Mouse (Mus musculus) ES-Bruce4 (cell line): ENCODE data around the gene Col1a2. TPM values are rescaled to one million over a fixed set of nuclear protein-coding genes. Genes with fewer than 3 reads are reported as not detected.
A peak's percentile ranks its signal among the peaks of the same experiment; 100 is the strongest.

ENCODE experiments used
- H3K27ac ChIP-seq: 2 replicates; pipeline ENCODE4 v1.5.1; 2012; ENCODE audit warnings: low read length, inconsistent platforms; ENCODE audit not compliant: insufficient read depth
- H3K27me3 ChIP-seq: 2 replicates; pipeline ENCODE4 v1.6.1; 2012; ENCODE audit warnings: mild to moderate bottlenecking, low read length, inconsistent platforms; ENCODE audit not compliant: control insufficient read depth, poor library complexity, insufficient read depth, severe bottlenecking
- H3K36me3 ChIP-seq: 2 replicates; pipeline ENCODE4 v1.6.1; 2012; ENCODE audit warnings: inconsistent platforms, mild to moderate bottlenecking, low read length, moderate library complexity; ENCODE audit not compliant: control insufficient read depth, poor library complexity, insufficient read depth, severe bottlenecking
- H3K4me1 ChIP-seq: one replicate; pipeline ENCODE4 v1.8.1; 2011; ENCODE audit warnings: low read length; ENCODE audit not compliant: control insufficient read depth, insufficient read depth
- H3K4me3 ChIP-seq: 2 replicates; pipeline ENCODE4 v1.5.1; 2011; ENCODE audit warnings: low read depth, mild to moderate bottlenecking, low read length
- H3K9ac ChIP-seq: 2 replicates; pipeline ENCODE4 v1.6.1; 2012; ENCODE audit warnings: low read depth, mild to moderate bottlenecking, inconsistent platforms; ENCODE audit not compliant: poor library complexity, severe bottlenecking
- H3K9me3 ChIP-seq: replicated peaks from 2 replicates; pipeline ENCODE4 v1.6.1; 2012; ENCODE audit warnings: mild to moderate bottlenecking, low read length, inconsistent platforms; ENCODE audit not compliant: control insufficient read depth, poor library complexity, insufficient read depth, severe bottlenecking
- CTCF ChIP-seq: IDR thresholded peaks from one replicate; pipeline ENCODE4 v1.8.1; 2011; ENCODE audit warnings: low read depth, low read length
- EP300 ChIP-seq: IDR thresholded peaks from 2 replicates; pipeline ENCODE4 v1.6.1; 2011; ENCODE audit warnings: low read depth, low read length; ENCODE audit not compliant: insufficient read depth
- POLR2A ChIP-seq: IDR thresholded peaks from one replicate; pipeline ENCODE4 v1.8.1; 2011; ENCODE audit warnings: low read length; ENCODE audit not compliant: insufficient read depth
- polyA plus RNA-seq: library from polyadenylated mRNA; stranded (reverse); fragments of >200 nt; gene quantifications from 2 replicates; pipeline ENCODE4 v1.2.4, GENCODE M21; 2011; ENCODE audit warnings: low read depth; ENCODE audit not compliant: missing spikeins, insufficient read depth, insufficient read length

Col1a2 gene
- polyA plus RNA-seq = 11.5 and 12.2 TPM in 2 replicates

- no peak within 1 kb of the TSS for H3K9ac ChIP-seq
- H3K4me3 ChIP-seq = peak within 1 kb of the TSS; percentile 45
- no peaks in the 10 kb centered on the region for H3K9me3 ChIP-seq
- no peaks in the 10 kb centered on the region; the same call in none of the 2 replicates for H3K27me3 ChIP-seq
- no peak within 1 kb of the TSS for H3K27ac ChIP-seq
- H3K4me1 ChIP-seq = no peaks in the 10 kb centered on the region
- TF ChIP-seq EP300 = no peak
- no peaks in the 10 kb centered on the region for H3K36me3 ChIP-seq
Measured at GRCm38 (mm10) chr6:4504603-4505131, at the start of gene Col1a2. TSS of gene Col1a2 (plus strand) at chr6:4504814.

- Histone ChIP-seq H3K4me1 (no peaks in the 10 kb centered on the region), H3K4me3 (no peak overlapping the region), H3K9ac (no peak overlapping the region), H3K27ac (no peak overlapping the region), H3K9me3 (no peaks in the 10 kb centered on the region), H3K36me3 (no peaks in the 10 kb centered on the region), H3K27me3 (no peaks in the 10 kb centered on the region)
- TF ChIP-seq POLR2A (no peak), CTCF (no peak), EP300 (no peak)
Measured at GRCm38 (mm10) chr6:4455518-4455917, 49.1 kb upstream of the Col1a2 start.

GRCm38 (mm10) chr6:4455961-4456617, 48.5 kb upstream of the Col1a2 start:
- no peaks in the 10 kb centered on the region for H3K36me3 ChIP-seq
- no peaks in the 10 kb centered on the region for H3K27me3 ChIP-seq
- no peaks in the 10 kb centered on the region for H3K9me3 ChIP-seq
- H3K9ac ChIP-seq = no peak overlapping the region
- H3K4me1 ChIP-seq = no peaks in the 10 kb centered on the region
- H3K4me3 ChIP-seq = no peak overlapping the region
- H3K27ac ChIP-seq = no peak overlapping the region
- no peak for TF ChIP-seq CTCF
- TF ChIP-seq EP300 = no peak
- TF ChIP-seq POLR2A = no peak

- Histone ChIP-seq H3K9me3 (no peaks in the 10 kb centered on the region), H3K36me3 (no peaks in the 10 kb centered on the region), H3K4me1 (no peaks in the 10 kb centered on the region), H3K9ac (no peak overlapping the region), H3K27ac (no peak overlapping the region), H3K4me3 (no peak overlapping the region), H3K27me3 (no peaks in the 10 kb centered on the region)
- TF ChIP-seq EP300 (no peak), CTCF (no peak), POLR2A (no peak)
Measured at GRCm38 (mm10) chr6:4456691-4457447, 47.7 kb upstream of the Col1a2 start.

GRCm38 (mm10) chr6:4457555-4457996, 47.0 kb upstream of the Col1a2 start:
- H3K4me3 ChIP-seq = no peak overlapping the region
- no peaks in the 10 kb centered on the region for H3K27me3 ChIP-seq
- no peak for TF ChIP-seq POLR2A
- no peak for TF ChIP-seq CTCF
- TF ChIP-seq EP300 = no peak
- no peaks in the 10 kb centered on the region for H3K4me1 ChIP-seq
- H3K9ac ChIP-seq = no peak overlapping the region
- H3K9me3 ChIP-seq = no peaks in the 10 kb centered on the region
- no peak overlapping the region for H3K27ac ChIP-seq
- no peaks in the 10 kb centered on the region for H3K36me3 ChIP-seq

GRCm38 (mm10) chr6:4465320-4465719, 39.3 kb upstream of the Col1a2 start:
- H3K4me1 ChIP-seq = no peaks in the 10 kb centered on the region
- no peak overlapping the region for H3K9ac ChIP-seq
- no peaks in the 10 kb centered on the region for H3K36me3 ChIP-seq
- H3K4me3 ChIP-seq = no peak overlapping the region
- no peaks in the 10 kb centered on the region for H3K9me3 ChIP-seq
- H3K27me3 ChIP-seq = no peaks in the 10 kb centered on the region
- TF ChIP-seq EP300 (no peak), CTCF (no peak), POLR2A (no peak)
- no peak overlapping the region for H3K27ac ChIP-seq
